Mouse (Mus musculus) cerebellum, postnatal 4 days (tissue): ENCODE results near the gene Pax6.
A peak's percentile ranks its signal among the peaks of the same experiment; 100 is the strongest.

Source experiments
- DNase-seq, 2 experiments: peaks; one replicate each; pipeline ENCODE4 v3.0.0; 2022; ENCODE audit warnings: low spot score in 2 of 2, mixed read lengths in 1 of 2

Pax6 gene

GRCm38 (mm10) chr2:105682634-105683351 lies 14.1 kb downstream of the Pax6 start:
- DNase-seq, result no peak

- DNase-seq, result no peak
Measured at GRCm38 (mm10) chr2:105683771-105684410, 15.2 kb downstream of the Pax6 start.

- DNase-seq, result no peak
Measured at GRCm38 (mm10) chr2:105684991-105685650, 16.4 kb downstream of the Pax6 start.

- no peak for DNase-seq
Measured at GRCm38 (mm10) chr2:105685651-105686050, 17.0 kb downstream of the Pax6 start.

GRCm38 (mm10) chr2:105686363-105687316 lies 17.9 kb downstream of the Pax6 start:
- DNase-seq, result no peak

- DNase-seq, result peak in 1 of 2 experiments; percentile 75
Measured at GRCm38 (mm10) chr2:105687317-105687991, 18.8 kb downstream of the Pax6 start.

- DNase-seq, result no peak
Measured at GRCm38 (mm10) chr2:105688011-105688410, 19.3 kb downstream of the Pax6 start.

- DNase-seq, result no peak
Measured at GRCm38 (mm10) chr2:105688436-105689303, 20.0 kb downstream of the Pax6 start.

- no peak for DNase-seq
Measured at GRCm38 (mm10) chr2:105689304-105689770, 20.6 kb downstream of the Pax6 start.

- no peak for DNase-seq
Measured at GRCm38 (mm10) chr2:105689771-105690639, 21.3 kb downstream of the Pax6 start.

- DNase-seq, result no peak
Measured at GRCm38 (mm10) chr2:105691296-105691695, 22.6 kb downstream of the Pax6 start.

GRCm38 (mm10) chr2:105697741-105698140 lies 29.0 kb downstream of the Pax6 start:
- no peak for DNase-seq

- no peak for DNase-seq
Measured at GRCm38 (mm10) chr2:105698631-105699030, 29.9 kb downstream of the Pax6 start.

GRCm38 (mm10) chr2:105701781-105702180 lies 33.1 kb downstream of the Pax6 start:
- no peak for DNase-seq

- DNase-seq, result no peak
Measured at GRCm38 (mm10) chr2:105702586-105702985, 33.9 kb downstream of the Pax6 start.

- DNase-seq, result no peak
Measured at GRCm38 (mm10) chr2:105705320-105705719, 36.6 kb downstream of the Pax6 start.

GRCm38 (mm10) chr2:105709126-105709525 lies 40.4 kb downstream of the Pax6 start:
- no peak for DNase-seq

- DNase-seq, result no peak
Measured at GRCm38 (mm10) chr2:105710511-105710910, 41.8 kb downstream of the Pax6 start.
